Mouse (Mus musculus) kidney, postnatal 10 days (tissue): ENCODE results near the gene Aoc3.
"Not testable (repeated sequence)": the region's sequence is repeated elsewhere in the genome, so short reads cannot be mapped to it uniquely, and the experiment has no call there.

ENCODE experiments used
- DNase-seq: peaks from one replicate; pipeline ENCODE4 v3.0.0; 2021; ENCODE audit warnings: mixed read lengths

Gene Aoc3

DNA sequence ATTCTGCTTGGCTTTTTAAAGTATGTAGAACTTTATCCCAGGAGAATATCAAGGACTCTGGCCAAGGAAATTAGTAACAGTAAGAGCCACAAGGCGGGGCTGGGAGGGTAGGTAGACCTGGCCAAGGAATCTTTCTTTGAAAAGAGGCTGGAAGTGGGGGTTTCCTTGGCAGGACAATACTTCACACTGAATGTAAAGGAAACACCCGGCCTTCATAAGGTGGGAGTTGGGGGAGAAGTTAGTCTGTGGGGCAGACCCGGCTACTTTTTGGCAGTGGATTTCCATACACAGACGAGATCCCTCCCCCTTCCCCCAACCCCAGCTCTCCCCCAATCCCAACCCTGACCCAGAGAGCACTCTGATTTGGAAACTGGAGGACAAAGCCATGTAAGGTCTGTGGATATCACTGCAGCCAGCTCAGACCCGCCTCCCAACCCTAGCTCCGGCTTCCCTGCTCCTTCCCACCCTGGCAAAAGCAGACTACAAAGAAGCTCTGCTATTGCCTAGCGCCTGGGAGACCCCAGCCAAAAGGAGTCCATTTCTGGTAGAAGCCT is at the start of gene Aoc3:
Gene Aoc3, plus strand, starts transcription at position 235 of the 554 bp plus-strand sequence.
- DNase-seq: peak; percentile 54

DNA sequence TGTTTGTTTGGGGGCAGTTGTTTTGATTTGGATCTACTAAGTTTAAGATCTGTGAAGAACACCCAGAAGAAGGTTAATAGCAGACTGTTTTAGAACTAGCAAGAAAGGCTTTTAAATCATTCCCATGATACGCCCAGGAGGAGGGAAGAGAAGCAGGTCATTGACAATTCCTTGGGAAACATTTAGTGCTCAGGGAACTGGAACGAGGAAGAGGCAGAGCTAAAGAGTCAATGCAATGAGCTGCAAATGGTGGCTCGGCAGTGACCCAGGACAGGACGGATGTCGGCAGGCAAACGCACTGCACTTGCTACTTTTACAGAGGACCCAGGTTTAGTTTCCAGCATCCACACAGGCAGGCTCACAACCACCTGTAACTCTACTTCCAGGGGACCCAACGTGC is 49.6 kb upstream of the Aoc3 start:
- no peak for DNase-seq

DNA sequence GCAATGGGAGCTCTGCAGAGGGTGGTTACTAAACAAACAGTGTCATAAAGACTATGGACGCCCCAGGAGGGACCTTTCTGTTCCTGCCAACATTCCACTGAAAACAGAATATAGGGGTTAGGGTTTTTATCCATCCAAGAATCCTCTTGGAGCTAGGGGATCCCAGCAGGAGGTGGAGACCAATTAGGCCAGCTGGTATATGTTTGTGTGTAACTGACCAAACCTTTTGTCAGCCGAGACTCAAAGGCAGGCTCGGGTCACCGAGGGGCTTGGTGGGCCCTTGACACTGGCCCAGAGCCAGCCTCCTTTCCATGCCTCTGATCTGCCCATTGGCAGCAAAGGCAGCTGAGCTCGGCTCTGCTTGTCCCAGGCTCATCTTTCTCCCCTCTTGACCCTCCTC is 47.5 kb upstream of the Aoc3 start:
- DNase-seq: no peak

DNA sequence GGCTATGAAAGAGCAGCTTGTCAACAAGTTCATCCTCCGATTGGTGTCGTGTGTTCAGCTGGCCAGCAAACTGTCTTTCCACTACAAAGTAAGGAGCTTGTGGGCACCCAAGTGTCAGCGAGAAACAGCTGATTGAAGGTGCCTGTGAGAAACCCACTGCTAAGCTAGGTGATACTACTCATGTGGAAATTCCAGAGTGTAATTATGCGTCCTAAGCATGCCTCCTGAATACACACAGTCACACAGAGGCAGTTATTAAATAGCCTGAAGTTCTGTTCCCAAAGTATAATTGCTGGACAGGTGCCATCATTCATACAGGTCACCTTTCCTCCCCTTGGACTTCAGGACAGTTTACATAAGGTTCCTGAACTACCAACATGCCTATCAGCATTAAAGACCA is 46.6 kb upstream of the Aoc3 start:
- no peak for DNase-seq

DNA sequence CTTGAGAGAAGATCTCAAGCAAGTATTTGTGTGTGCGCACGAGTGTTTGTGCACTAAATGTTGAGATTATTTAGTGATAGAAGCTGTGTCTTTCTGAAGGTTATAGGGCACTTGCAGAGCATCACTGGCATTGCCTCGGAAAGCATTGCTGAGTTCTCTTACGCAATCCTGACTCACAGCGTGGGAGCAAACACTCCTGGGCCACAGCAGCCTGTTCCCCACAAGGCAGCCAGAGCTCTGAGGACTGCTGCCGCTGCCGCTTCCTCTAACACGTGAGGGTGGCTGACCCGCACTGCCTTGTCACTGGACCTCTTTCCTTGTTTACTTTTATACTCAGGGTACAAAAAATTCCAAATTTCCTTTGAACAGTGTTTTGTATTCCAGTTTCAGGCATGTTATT is 43.1 kb upstream of the Aoc3 start:
- DNase-seq: no peak

DNA sequence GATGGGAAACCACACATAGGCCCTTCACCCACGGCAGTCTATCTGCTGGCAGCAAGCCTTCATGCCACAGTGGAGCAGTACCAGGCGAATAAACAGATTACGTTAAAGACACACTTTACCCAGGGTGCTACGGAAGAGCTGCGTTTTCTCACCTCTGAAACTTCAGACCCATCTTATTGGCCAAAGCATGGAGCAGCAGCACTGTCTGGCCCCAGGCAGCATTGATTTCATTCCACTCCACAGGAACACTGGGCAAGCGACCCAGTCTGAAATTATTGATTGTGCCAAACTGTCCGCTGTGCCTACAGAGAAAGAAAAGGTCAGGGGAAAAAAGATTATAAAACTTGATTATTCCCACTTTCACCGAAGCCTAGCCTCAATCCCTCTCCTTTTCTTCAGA is 39.2 kb upstream of the Aoc3 start:
- DNase-seq: no peak

DNA sequence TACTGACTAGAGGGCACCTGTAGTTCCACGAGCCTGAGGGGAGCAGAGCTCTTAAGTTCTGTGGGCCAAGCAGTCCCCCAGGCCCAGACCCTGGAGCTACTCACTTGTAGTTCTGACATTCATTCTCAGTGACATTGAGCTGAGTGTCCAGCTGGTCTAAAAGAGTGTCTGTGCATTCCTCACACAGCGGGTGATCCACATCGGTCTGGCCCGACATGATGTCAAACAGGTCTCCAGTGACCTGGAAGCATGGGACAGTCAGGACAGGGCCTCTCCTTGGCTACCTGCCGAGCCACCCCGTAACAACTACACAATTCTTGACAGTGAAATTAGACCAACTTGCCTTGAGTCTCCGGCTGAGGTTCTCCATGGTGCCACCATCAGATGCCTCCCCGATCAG is 35.2 kb upstream of the Aoc3 start:
- no peak for DNase-seq

DNA sequence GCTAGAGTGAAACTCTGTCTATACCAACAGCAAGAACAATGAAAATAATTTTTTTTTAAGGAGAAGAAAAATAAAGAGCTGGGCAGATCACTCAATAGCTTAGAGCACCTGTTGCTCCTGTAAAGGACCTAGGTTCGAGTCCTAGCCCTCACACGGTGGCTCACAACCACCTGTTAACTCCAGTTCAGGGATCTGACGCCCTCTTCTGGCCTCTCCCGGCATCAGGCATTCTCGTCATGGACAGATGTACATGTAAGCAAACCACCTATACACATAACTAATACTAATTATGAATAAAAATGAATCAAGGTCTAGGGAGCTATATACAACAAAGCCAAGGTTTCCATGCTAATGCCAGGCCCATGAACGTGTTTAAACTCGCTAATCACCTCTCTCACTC is 29.5 kb upstream of the Aoc3 start:
- no peak for DNase-seq

DNA sequence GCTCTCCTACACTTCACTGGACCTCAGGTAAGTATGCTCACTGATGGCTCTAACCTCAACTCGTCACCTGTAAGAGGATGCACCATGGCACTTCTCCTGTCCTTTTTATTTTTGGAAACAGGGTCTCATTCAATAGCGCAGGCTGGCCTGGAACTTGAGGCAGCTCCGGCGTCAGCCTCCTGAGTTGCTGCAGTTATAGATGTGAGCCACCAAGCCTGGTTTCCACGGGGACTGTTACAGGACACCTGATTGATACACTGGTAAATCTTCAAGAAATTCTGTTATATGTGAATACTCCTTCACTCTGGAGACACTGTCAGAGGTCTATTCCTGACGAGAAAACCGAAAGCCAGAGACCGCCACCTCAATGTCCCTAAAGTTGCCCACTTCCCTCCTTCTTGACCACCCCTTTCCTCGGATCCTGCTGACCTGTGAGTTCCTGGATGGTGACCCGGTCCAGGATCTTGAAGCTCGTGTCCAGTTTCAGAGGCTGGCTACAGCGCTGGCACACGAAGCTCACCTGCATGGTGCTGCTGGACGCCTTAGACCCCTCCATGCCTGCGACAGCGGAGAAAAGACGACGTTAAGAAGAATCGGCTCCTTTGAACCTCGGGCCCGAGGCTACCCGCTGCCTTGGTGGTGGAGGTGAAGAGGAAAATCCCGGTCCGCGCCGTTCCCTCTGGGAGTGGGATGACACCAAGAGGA is 29.0 kb upstream of the Aoc3 start:
- no peak for DNase-seq

DNA sequence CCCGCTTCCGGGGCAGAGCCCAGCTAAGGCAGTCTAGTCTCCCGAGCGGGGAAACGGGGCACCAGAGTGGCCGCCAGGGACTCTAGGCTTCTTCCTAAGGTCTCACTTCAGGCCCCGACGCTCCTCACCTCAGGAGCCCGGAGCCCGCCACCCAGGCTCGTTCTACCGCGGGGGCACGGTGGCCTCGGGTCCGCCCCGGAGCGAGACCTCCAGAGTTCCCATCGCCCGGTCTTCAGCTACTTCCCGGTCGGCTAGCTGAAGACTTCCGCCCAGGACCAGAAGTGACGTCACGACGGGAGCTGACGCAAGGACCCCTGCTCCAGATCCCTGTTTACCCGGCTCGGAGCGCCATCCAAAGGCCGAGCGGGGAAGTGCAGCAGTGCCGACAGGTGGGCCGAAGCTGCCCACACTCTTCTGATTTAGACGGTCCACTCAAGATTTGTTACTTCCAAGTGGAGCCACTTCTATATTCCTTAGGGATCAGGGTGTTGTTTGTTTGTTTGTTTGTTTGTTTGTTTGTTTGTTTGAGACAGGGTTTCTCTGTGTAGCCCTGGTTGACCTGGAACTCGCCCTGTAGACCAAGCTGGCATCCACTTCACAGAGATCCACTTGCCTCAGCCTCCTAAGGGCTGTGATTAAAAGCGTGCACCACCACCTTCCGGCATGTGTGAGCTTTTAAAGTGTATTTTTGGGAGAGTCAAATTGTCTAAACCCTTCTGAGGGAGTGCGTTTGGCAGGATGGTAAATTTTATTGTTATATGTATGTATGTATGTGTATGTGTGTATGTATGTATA is 28.2 kb upstream of the Aoc3 start, which contains the start of gene Becn1:
Gene Becn1, minus strand, starts transcription at position 283 of the 795 bp plus-strand sequence.
- peak; percentile 100 for DNase-seq

DNA sequence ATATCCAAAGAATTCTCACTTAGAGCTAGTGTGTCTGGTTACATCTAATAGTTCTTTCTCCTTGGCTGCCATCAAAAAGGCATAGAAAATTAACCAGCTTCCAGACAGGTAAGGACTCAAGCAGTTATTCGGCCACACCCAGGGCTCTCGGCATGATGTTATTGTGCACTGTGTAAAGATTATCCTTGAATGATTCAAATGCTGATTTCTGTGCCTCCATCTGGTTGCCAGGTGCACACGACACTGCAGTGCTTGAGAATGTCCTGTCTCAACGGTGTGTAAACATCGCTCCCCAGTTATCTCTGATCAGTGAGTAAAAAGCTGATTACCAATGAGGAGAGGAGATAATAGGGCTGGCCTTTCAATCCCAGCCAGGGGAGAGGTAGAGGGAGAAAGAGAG is 22.7 kb upstream of the Aoc3 start:
- no peak for DNase-seq

DNA sequence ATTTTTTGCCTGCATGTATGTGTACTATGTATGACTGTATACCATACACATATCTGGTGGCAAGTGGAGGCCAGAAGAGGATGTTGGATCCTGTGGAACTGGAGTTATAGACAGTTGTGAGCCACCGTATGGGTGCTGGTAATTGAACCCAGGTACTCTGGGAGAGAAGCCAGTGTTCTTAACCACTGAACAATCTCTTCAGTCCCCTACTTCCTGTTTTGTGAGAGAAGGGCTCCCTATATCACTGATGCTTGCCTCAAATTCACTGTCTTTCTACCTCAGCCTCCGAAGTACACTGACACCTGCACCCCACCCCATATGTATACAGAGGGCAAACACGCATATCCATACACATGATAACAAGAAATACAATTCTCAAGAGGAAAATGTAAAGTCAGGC is 19.3 kb upstream of the Aoc3 start:
- DNase-seq: no peak

DNA sequence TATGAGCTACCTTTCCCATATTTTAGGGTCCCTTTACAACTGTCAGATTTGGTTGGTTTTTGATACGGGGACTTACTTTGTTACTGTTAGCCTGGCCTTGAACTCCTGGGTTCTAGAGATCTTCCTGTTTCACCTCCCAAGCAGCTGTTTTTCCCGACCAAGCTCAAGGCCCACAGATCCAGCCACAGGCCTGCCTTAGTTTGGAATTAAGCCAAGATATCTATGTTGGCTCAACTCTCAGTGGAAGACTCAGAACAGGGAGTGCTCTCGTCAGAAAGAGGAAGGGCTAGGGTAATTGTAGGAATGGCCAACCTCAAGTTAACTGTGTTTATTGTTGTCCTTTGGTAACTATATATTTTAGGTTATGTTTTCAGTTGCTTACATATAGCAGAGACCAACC is 18.3 kb upstream of the Aoc3 start:
- DNase-seq: no peak

DNA sequence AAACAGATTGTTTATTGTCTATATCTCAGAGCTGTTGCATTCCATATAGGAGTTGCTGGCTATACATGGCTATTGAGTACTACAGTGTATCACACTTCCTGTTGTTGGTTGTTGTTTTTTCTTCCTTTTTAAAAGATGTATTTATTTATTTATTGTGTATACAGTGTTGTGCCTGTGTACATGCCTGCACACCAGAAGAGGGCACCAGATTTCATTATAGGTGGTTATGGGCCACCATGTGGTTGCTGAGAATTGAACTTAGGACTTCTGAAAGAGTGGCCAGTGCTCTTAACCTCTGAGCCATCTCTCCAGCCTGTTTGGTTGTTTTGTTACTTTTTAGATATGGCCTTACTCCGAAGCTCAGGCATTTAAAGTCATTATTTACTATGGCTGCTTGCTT is 15.8 kb upstream of the Aoc3 start:
- no peak for DNase-seq

DNA sequence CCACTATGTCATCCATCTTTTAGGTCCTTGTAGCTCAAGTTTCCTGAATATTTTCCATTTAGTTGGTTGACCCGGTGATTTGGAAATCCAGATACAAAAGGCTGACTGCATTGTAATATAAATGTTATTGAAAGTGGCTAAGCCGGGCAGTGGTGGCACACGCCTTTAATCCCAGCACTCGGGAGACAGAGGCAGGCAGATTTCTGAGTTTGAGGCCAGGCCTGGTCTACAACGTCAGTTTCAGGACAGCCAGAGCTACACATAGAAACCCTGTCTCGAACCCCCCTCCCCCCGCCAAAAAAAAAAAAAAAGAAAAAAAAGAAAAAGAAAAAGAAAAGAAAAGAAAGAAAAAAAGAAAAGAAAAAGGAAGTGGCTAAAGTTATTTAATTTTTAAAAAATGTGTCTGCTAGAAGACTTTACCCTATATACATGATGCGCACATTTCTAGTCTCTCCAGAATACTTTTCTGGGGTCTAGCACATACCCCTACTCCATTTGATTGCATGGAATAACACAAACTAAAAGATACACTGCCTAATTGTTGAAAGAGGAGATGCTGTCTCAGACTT is 15.2 kb upstream of the Aoc3 start:
- DNase-seq: no peak

DNA sequence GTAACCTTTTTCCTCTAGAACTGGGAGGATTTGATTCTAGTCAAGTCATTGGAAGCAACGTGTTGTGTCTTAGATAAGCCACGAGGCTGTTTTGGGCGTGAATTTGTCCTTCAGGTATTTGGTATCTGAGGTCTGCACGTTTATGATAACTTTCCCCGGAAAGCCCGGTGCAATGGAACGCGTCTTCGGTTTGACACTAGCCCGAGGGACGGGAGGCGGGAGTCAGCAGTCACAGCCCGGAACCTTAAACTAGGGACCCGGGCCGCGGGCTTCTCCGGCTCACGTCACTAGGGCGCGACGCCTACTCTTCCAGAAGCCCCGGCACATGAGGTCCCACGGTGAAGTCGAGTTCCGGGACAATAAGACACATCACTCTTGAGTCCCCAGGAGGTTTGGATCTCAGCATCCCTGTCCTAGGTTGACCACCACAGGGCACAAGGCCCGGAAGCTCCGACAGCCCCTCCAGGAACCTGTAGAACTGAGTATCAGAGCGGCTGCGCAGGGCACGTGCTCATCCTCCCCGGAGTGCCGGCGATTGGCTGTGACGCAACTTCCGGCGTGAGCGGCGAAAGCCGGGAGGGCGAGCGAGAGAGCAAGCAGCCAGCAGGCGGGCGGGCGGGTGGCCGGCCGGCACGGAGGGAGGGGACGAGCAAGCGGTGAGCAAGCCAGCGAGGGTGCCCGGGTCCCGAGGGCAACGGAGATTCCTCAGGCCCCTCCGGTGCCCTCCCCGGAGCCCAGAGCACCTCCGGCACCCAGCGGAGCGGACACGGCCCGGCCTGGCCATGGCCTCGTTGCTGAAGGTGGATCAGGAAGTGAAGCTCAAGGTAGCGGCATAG is 14.5 kb upstream of the Aoc3 start, which contains the start of gene Psme3:
Gene Psme3, plus strand, starts transcription at position 549 of the 836 bp plus-strand sequence.
- peak; percentile 96 for DNase-seq

DNA sequence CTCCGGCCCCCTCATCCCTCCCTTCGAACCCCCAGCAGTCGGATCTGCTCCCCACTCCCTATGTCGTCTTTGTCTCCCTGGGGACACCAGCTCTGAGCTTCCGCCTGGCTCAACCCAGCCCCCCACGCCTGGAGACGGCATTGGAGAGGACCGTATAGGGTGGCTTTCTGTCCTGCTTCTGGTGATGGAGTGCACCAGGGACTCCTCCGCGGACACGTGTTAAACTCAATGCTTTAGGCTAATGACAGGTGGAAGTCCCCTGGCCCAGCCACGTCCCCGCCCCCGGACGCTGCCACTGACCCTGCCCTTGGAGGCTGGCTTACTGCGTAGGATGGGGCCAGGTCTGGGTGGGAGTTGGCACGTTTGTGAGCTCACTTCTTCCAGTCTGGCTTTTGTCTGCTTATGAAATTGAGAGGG is 13.9 kb upstream of the Aoc3 start:
- DNase-seq: peak; percentile 48

DNA sequence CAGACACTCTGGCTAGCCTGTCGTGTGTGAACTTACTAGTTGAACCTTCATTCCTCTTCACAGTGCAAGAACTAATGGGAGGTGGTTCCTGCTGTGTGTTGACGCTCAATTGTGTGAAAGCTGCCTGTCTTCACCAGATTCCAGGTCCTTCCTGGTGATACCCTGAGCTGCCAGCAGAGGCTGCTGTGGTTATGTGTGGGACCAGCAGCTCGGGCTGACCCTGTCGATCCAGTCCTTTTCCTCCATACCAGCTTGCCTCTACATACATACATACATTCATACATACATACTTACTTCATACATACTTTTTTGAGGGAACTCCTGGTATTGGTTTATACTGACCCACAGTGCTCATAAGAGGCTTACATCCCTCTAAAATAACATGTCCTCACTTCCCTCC is 6.8 kb upstream of the Aoc3 start:
- DNase-seq: peak; percentile 90

DNA sequence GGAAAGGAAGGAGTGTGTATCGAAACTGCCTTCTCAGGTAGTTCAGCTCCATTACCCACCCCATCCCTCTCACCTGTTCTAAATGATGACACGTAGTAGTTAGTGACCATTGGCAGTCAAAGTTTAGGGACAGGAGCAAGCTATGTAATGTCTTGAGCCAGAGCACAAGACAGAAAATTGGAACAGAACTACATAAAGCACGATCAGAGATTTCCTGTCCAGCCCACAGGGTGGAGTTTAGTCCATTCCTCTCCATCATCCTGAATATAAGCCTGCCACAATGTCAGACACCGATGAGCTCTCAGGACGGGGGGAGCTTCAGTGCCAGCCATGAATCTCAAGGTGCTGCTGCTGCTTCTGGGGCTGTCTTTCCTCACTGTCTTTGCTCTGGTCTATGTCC is 5.6 kb upstream of the Aoc3 start, which contains the start of gene Aoc2:
Gene Aoc2, plus strand, starts transcription at position 301 of the 400 bp plus-strand sequence.
- DNase-seq: no peak

DNA sequence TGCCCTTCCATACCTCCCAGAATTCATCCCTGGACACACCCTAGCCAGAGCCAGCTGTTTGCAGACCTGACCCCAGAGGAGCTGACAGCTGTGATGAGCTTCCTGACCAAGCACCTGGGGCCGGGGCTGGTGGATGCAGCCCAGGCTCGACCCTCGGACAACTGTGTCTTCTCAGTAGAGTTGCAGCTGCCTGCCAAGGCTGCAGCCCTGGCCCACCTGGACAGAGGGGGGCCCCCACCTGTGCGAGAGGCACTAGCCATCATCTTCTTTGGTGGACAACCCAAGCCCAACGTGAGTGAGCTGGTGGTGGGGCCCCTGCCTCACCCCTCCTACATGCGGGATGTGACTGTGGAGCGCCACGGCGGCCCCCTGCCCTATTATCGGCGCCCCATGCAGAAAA is 5.2 kb upstream of the Aoc3 start:
- not testable (repeated sequence) for DNase-seq

DNA sequence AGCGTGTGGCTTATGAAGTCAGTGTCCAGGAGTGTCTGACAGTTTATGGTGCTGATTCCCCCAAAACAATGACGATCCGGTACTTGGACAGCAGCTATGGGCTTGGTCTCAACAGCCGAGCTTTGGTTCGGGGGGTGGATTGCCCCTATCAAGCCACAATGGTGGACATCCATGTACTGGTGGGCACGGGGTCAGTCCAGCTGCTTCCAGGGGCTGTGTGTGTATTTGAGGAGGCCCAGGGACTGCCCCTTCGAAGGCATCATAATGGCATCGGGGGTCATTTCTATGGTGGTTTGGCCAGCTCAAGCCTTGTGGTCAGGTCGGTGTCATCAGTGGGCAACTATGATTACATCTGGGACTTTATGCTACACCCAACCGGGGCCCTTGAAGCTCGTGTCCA is 4.3 kb upstream of the Aoc3 start:
- no peak for DNase-seq

DNA sequence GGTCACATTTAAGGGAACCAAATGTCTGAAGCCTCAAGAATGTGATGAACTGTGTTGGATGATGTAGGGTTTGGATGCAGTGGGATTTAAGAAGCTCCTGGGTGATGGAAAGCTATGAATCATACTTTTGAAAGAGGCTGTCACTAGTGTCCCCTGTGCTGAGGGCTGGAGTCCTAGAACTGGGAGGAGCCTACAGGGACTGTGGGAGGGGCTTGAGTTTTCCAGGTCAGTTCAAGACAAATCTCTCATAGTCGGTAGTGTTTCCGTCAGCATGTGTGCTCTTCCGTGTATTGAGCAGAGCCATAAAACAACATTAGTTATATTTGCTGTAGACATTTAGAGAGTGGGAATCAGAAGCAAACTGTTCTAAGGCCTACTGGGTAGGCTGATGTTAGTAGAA is 3.1 kb upstream of the Aoc3 start:
- no peak for DNase-seq
